In the genomic region with DNA sequence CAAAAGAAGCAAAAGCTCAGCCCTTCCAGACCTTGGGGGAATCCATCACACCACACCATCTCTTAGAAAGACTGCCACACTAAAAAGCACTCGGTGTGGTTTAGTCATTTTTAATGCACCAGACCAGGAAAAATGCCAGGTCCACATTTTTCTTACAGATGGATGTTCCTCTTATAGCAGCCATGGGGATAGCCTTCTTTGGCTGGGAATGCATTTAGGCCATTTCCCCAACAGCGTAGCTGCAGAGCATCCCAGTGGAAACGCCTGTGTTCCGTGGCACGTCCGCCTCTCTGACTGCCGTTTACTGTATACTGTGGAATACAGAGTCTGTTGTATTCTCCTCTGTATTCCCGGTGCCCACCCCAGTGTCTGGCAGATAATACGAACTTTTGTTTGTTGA, we compare ENCODE assay signal across 15 mouse cellular contexts. TPM values are rescaled to one million over a fixed set of nuclear protein-coding genes. Genes with fewer than 3 reads are reported as not detected.
DNase-seq lines count a peak whose midpoint lies in the region; ATAC-seq and TF ChIP-seq lines count a peak whose summit lies in the region.
"Had no signal": no experiment of that assay in that cellular context is flagged by ENCODE, and none has a peak within 500 bp of the region (broad histone marks: within the 10 kb centered on the region; RNA-seq: fewer than 3 reads in every experiment).

No protein-coding gene starts in this region.

- TF ChIP-seq CTCF in layer of hippocampus, adult 2 months (conservative IDR thresholded peaks at IDR 0.05): no peak
- no peak for TF ChIP-seq CTCF in stomach, postnatal 0 days (IDR thresholded peaks at IDR 0.05; ENCODE audit: low read depth)

- TF ChIP-seq EP300 in stomach, postnatal 0 days (optimal IDR thresholded peaks at IDR 0.05): no peak

- H3K27me3 ChIP-seq in stomach, embryonic 14.5 days (ENCODE audit: control insufficient read depth, insufficient read depth, low read length): no peaks in the 10 kb centered on the region
- no peaks in the 10 kb centered on the region for H3K27me3 ChIP-seq in stomach, postnatal 0 days (ENCODE audit: control insufficient read depth, insufficient read depth, low read length)
- H3K27me3 ChIP-seq: hindbrain, embryonic 15.5 days; liver, embryonic 13.5 days; midbrain, embryonic 12.5 days had no signal

- H3K9me3 ChIP-seq in stomach, embryonic 14.5 days (ENCODE audit: control insufficient read depth, low read depth, low read length): no peaks in the 10 kb centered on the region
- no peaks in the 10 kb centered on the region for H3K9me3 ChIP-seq in stomach, postnatal 0 days (ENCODE audit: control insufficient read depth, low read length)
- H3K9me3 ChIP-seq: hindbrain, embryonic 15.5 days; liver, embryonic 13.5 days; midbrain, embryonic 12.5 days had no signal

- no peak overlapping the region for H3K4me3 ChIP-seq in layer of hippocampus, adult 2 months
- no peak overlapping the region for H3K4me3 ChIP-seq in stomach, embryonic 14.5 days (ENCODE audit: low read depth, low read length)
- H3K4me3 ChIP-seq in stomach, postnatal 0 days (ENCODE audit: low read depth, low read length): no peak overlapping the region
- H3K4me3 ChIP-seq: hindbrain, embryonic 15.5 days; liver, embryonic 13.5 days; midbrain, embryonic 12.5 days had no signal

- peak; percentile 15 for DNase-seq in cerebellum, adult 9-10 months
- no peak for DNase-seq in cerebellum, adult 8-10 months
- peak; percentile 27 for DNase-seq in layer of hippocampus, adult 11-12 months (ENCODE audit: low spot score)
- DNase-seq in layer of hippocampus, adult 2 months (ENCODE audit: low spot score in 2 of 2): no peak
- no peak for DNase-seq in stomach, postnatal 0 days (ENCODE audit: low spot score)
- no peak for DNase-seq in ovary, postnatal 10 days (ENCODE audit: low spot score)
- no peak for DNase-seq in urinary bladder, postnatal 25 days (ENCODE audit: low spot score)
- DNase-seq: adrenal gland, postnatal 14 days; kidney, adult 2 months; kidney, postnatal 36 days; liver, embryonic 13.5 days; retina, postnatal 1 day had no signal

- H3K4me2 ChIP-seq in stomach, embryonic 14.5 days (replicated peaks; ENCODE audit: low read depth, low read length): no peak overlapping the region
- H3K4me2 ChIP-seq in stomach, postnatal 0 days (replicated peaks; ENCODE audit: low read depth): no peak overlapping the region
- H3K4me2 ChIP-seq: hindbrain, embryonic 15.5 days; liver, embryonic 13.5 days; midbrain, embryonic 12.5 days had no signal

- 69% methylated on average over 9 of the region's 9 CpGs for WGBS in stomach, embryonic 14.5 days
- 56% methylated on average over 9 of the region's 9 CpGs for WGBS in stomach, postnatal 0 days

- H3K36me3 ChIP-seq in stomach, embryonic 14.5 days (ENCODE audit: control insufficient read depth, insufficient read depth, low read length): no peaks in the 10 kb centered on the region
- H3K36me3 ChIP-seq in stomach, postnatal 0 days (ENCODE audit: control insufficient read depth, insufficient read depth, low read length): no peaks in the 10 kb centered on the region
- H3K36me3 ChIP-seq: hindbrain, embryonic 15.5 days; liver, embryonic 13.5 days; midbrain, embryonic 12.5 days had no signal

- no peak for ATAC-seq in stomach, embryonic 14.5 days (ENCODE audit: insufficient number of reproducible peaks, insufficient read depth, low FRiP score, low read depth)
- no peak for ATAC-seq in stomach, postnatal 0 days (ENCODE audit: low FRiP score, low TSS enrichment)

- H3K9ac ChIP-seq in stomach, embryonic 14.5 days (replicated peaks; ENCODE audit: low read depth, low read length): no peak overlapping the region
- H3K9ac ChIP-seq in stomach, postnatal 0 days (ENCODE audit: low read length): no peak overlapping the region
- H3K9ac ChIP-seq: hindbrain, embryonic 15.5 days; liver, embryonic 13.5 days; midbrain, embryonic 12.5 days had no signal

- no peaks in the 10 kb centered on the region for H3K4me1 ChIP-seq in stomach, embryonic 14.5 days (ENCODE audit: control insufficient read depth, insufficient read depth, low read length)
- H3K4me1 ChIP-seq in stomach, postnatal 0 days (replicated peaks; ENCODE audit: control insufficient read depth, insufficient read depth): no peaks in the 10 kb centered on the region
- H3K4me1 ChIP-seq: hindbrain, embryonic 15.5 days; liver, embryonic 13.5 days; midbrain, embryonic 12.5 days had no signal

- no peak overlapping the region for H3K27ac ChIP-seq in layer of hippocampus, adult 2 months
- 0 out of 2 replicates have a peak overlapping the region, but pooled peaks have one; percentile 27 for H3K27ac ChIP-seq in stomach, embryonic 14.5 days (ENCODE audit: low read length)
- H3K27ac ChIP-seq in stomach, postnatal 0 days (replicated peaks): no peak overlapping the region
- H3K27ac ChIP-seq: hindbrain, embryonic 15.5 days; liver, embryonic 13.5 days; midbrain, embryonic 12.5 days had no signal

RNA-seq across cellular contexts. Expression of a gene that starts 15.3 kb away (rescaled TPM):
- 10 to 100 TPM; 38.8 to 39.0 TPM for total RNA-seq in layer of hippocampus, adult 2 months (2021)
- 51.6 and 54.4 TPM in 2 replicates for polyA plus RNA-seq in stomach, embryonic 14.5 days (2014; fragmentation: Nextera tagmentation; extraction: Ambion mirVana)
- 14.8 and 15.5 TPM in 2 replicates for polyA plus RNA-seq in stomach, postnatal 0 days (2015; fragmentation: Nextera tagmentation; extraction: Ambion mirVana)

RNA-seq across cellular contexts. Expression of a gene that starts 15.5 kb away (rescaled TPM):
- 100 to 1,000 TPM; 143 to 147 TPM for total RNA-seq in layer of hippocampus, adult 2 months (2021)
- polyA plus RNA-seq in stomach, embryonic 14.5 days (2014; fragmentation: Nextera tagmentation; extraction: Ambion mirVana): 1,555 and 1,628 TPM in 2 replicates
- 653 and 712 TPM in 2 replicates for polyA plus RNA-seq in stomach, postnatal 0 days (2015; fragmentation: Nextera tagmentation; extraction: Ambion mirVana)

Comparison
In these comparisons a context has a peak if more than half of its experiments do, and no peak if none do; other contexts are left out.
1. DNase-seq: peak in cerebellum, adult 9-10 months (single experiment) and layer of hippocampus, adult 11-12 months (single experiment); none in cerebellum, adult 8-10 months (single experiment), layer of hippocampus, adult 2 months (0 of 2), stomach, postnatal 0 days (single experiment), ovary, postnatal 10 days (single experiment) and urinary bladder, postnatal 25 days (single experiment).